Comparison of ENCODE assay signal across 8 mouse cellular contexts in the genomic region with DNA sequence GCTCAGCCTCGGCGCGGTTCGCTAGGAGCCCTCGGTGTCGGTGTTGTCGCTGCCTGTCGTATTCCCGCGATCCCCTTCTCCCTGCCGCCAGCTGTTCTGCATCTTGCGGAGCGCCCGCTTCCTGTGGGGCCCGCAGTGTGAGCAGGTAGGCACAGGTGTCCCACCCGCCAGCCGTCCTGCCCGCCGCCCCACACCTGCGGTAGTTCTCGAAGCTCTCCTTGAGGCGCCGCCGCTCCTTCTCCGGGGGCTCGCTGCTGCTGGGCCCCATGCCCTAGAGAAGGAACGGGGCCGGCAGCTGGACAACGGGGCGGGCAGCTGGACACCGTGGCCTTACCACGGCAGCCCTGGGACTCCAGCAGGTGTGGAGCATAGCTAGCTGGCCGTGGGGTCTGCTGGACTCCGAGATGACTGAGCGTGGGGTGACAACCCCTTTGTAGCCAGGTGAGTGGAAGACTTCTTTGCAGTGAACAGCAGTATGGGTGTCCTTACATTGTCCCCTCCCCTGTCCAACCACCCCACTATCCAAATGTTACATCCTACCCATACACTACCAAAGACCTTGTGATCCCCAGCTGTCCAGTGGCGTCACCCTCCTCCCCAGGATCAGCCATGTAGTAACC. TPM values are rescaled to one million over a fixed set of nuclear protein-coding genes. Genes with fewer than 3 reads are reported as not detected.
DNase-seq lines count a peak whose midpoint lies in the region; ATAC-seq lines count a peak whose summit lies in the region.

No protein-coding gene starts in this region.

- peak overlapping the region; percentile 78 for H3K9ac ChIP-seq in lung, embryonic 15.5 days
- H3K9ac ChIP-seq in embryonic facial prominence, embryonic 11.5 days (replicated peaks; ENCODE audit: low read length) = peak overlapping the region; percentile 95
- peak overlapping the region; percentile 98 for H3K9ac ChIP-seq in hindbrain, embryonic 14.5 days
- H3K9ac ChIP-seq in midbrain, embryonic 12.5 days (replicated peaks) = peak overlapping the region; percentile 95

- H3K27me3 ChIP-seq in lung, embryonic 15.5 days = no peaks in the 10 kb centered on the region
- no peaks in the 10 kb centered on the region for H3K27me3 ChIP-seq in embryonic facial prominence, embryonic 11.5 days (ENCODE audit: control insufficient read depth, insufficient read depth, low read length)
- no peaks in the 10 kb centered on the region for H3K27me3 ChIP-seq in hindbrain, embryonic 14.5 days (ENCODE audit: control insufficient read depth, insufficient read depth, low read length)
- H3K27me3 ChIP-seq in midbrain, embryonic 12.5 days = no peaks in the 10 kb centered on the region

- H3K36me3 ChIP-seq in lung, embryonic 15.5 days = peaks cover 20% of the 10 kb centered on the region; the same call in 1 of the 2 replicates
- peaks cover 6% of the 10 kb centered on the region for H3K36me3 ChIP-seq in embryonic facial prominence, embryonic 11.5 days (replicated peaks; ENCODE audit: control insufficient read depth, insufficient read depth, low read depth, low read length)
- peaks cover 28% of the 10 kb centered on the region for H3K36me3 ChIP-seq in hindbrain, embryonic 14.5 days (replicated peaks; ENCODE audit: control insufficient read depth, insufficient read depth)
- peaks cover 30% of the 10 kb centered on the region for H3K36me3 ChIP-seq in midbrain, embryonic 12.5 days

- peak overlapping the region; percentile 75 for H3K4me3 ChIP-seq in lung, embryonic 15.5 days
- H3K4me3 ChIP-seq in embryonic facial prominence, embryonic 11.5 days (ENCODE audit: low read depth, low read length) = peak overlapping the region; percentile 84
- H3K4me3 ChIP-seq in hindbrain, embryonic 14.5 days (replicated peaks; ENCODE audit: low read length) = peak overlapping the region; percentile 68
- H3K4me3 ChIP-seq in midbrain, embryonic 12.5 days = peak overlapping the region; percentile 84

- peak; percentile 21; the same call in 1 of the 2 replicates for ATAC-seq in lung, embryonic 15.5 days (ENCODE audit: borderline replicate concordance, extremely low read depth, low FRiP score, low TSS enrichment)
- ATAC-seq in embryonic facial prominence, embryonic 11.5 days (replicated peaks; ENCODE audit: insufficient number of reproducible peaks, low FRiP score, low TSS enrichment, low read depth) = peak; percentile 31
- peak; percentile 29; the same call in 1 of the 2 replicates for ATAC-seq in hindbrain, embryonic 14.5 days (ENCODE audit: low FRiP score)
- ATAC-seq in midbrain, embryonic 12.5 days (ENCODE audit: low FRiP score, low read depth) = peak; percentile 57

- peak; percentile 60 to 81 for DNase-seq in adrenal gland, adult (ENCODE audit: inconsistent age in 2 of 2, low spot score in 1 of 2)
- DNase-seq in adrenal gland, adult 8-10 months = no peak
- DNase-seq in lung, postnatal 14 days = no peak
- no peak for DNase-seq in embryonic facial prominence, embryonic 11.5 days (ENCODE audit: low spot score)
- no peak for DNase-seq in hindbrain, embryonic 14.5 days (ENCODE audit: low spot score)
- no peak for DNase-seq in yolk sac, embryonic 10.5 days (ENCODE audit: low spot score)

- H3K4me1 ChIP-seq in lung, embryonic 15.5 days = peaks cover 44% of the 10 kb centered on the region
- no peaks in the 10 kb centered on the region for H3K4me1 ChIP-seq in embryonic facial prominence, embryonic 11.5 days (ENCODE audit: control insufficient read depth, insufficient read depth, low read length)
- peaks cover 21% of the 10 kb centered on the region for H3K4me1 ChIP-seq in hindbrain, embryonic 14.5 days (replicated peaks; ENCODE audit: control insufficient read depth, insufficient read depth, low read length)
- peaks cover 28% of the 10 kb centered on the region for H3K4me1 ChIP-seq in midbrain, embryonic 12.5 days

- peak overlapping the region; percentile 97 for H3K4me2 ChIP-seq in lung, embryonic 15.5 days
- peak overlapping the region; percentile 98 for H3K4me2 ChIP-seq in embryonic facial prominence, embryonic 11.5 days (ENCODE audit: low read depth, low read length)
- peak overlapping the region; percentile 76 for H3K4me2 ChIP-seq in hindbrain, embryonic 14.5 days (replicated peaks)
- peak overlapping the region; percentile 91 for H3K4me2 ChIP-seq in midbrain, embryonic 12.5 days (replicated peaks)

- WGBS in lung, embryonic 15.5 days = 2% methylated on average over 36 of the region's 36 CpGs
- WGBS in embryonic facial prominence, embryonic 11.5 days = 3% methylated on average over 36 of the region's 36 CpGs
- 1% methylated on average over 36 of the region's 36 CpGs for WGBS in hindbrain, embryonic 14.5 days
- WGBS in midbrain, embryonic 12.5 days = 2% methylated on average over 36 of the region's 36 CpGs

- no peaks in the 10 kb centered on the region for H3K9me3 ChIP-seq in lung, embryonic 15.5 days
- H3K9me3 ChIP-seq in embryonic facial prominence, embryonic 11.5 days (replicated peaks; ENCODE audit: control insufficient read depth, low read length) = no peaks in the 10 kb centered on the region
- H3K9me3 ChIP-seq in hindbrain, embryonic 14.5 days (ENCODE audit: control insufficient read depth, low read length) = no peaks in the 10 kb centered on the region
- no peaks in the 10 kb centered on the region for H3K9me3 ChIP-seq in midbrain, embryonic 12.5 days

- H3K27ac ChIP-seq in lung, embryonic 15.5 days = peak overlapping the region; percentile 67
- H3K27ac ChIP-seq in embryonic facial prominence, embryonic 11.5 days (replicated peaks; ENCODE audit: low read depth, low read length) = no peak overlapping the region
- H3K27ac ChIP-seq in hindbrain, embryonic 14.5 days = peak overlapping the region; percentile 90
- H3K27ac ChIP-seq in midbrain, embryonic 12.5 days (replicated peaks) = peak overlapping the region; percentile 60

RNA-seq across cellular contexts. Expression of a gene that starts 0.5 kb away (rescaled TPM):
- total RNA-seq in adrenal gland, adult 8-10 months (2022) = 10 to 100 TPM; 21.0 to 23.8 (median 21.9) TPM
- polyA plus RNA-seq in lung, embryonic 15.5 days (2015; fragmentation: Nextera tagmentation; extraction: Ambion mirVana) = 25.5 and 27.3 TPM in 2 replicates
- 25.1 and 29.8 TPM in 2 replicates for polyA plus RNA-seq in embryonic facial prominence, embryonic 11.5 days (2014; fragmentation: Nextera tagmentation; extraction: Ambion mirVana)
- 27.7 and 28.3 TPM in 2 replicates for polyA plus RNA-seq in hindbrain, embryonic 14.5 days (2014; fragmentation: Nextera tagmentation; extraction: Ambion mirVana)
- 34.4 and 35.2 TPM in 2 replicates for polyA plus RNA-seq in midbrain, embryonic 12.5 days (2016; fragmentation: Nextera tagmentation; extraction: Ambion mirVana)

RNA-seq across cellular contexts. Expression of a gene that starts 8.3 kb away (rescaled TPM):
- total RNA-seq in adrenal gland, adult 8-10 months (2022) = 1 to 10 TPM; 1.1 to 3.4 (median 2.2) TPM
- 1.7 and 3.0 TPM in 2 replicates for polyA plus RNA-seq in lung, embryonic 15.5 days (2015; fragmentation: Nextera tagmentation; extraction: Ambion mirVana)
- 0.40 and 0.41 TPM in 2 replicates for polyA plus RNA-seq in embryonic facial prominence, embryonic 11.5 days (2014; fragmentation: Nextera tagmentation; extraction: Ambion mirVana)
- 1.9 and 2.1 TPM in 2 replicates for polyA plus RNA-seq in hindbrain, embryonic 14.5 days (2014; fragmentation: Nextera tagmentation; extraction: Ambion mirVana)
- polyA plus RNA-seq in midbrain, embryonic 12.5 days (2016; fragmentation: Nextera tagmentation; extraction: Ambion mirVana) = 2.0 and 2.1 TPM in 2 replicates

RNA-seq across cellular contexts. Expression of a gene that starts 28.1 kb away (rescaled TPM):
- 10 to 100 TPM; 24.7 to 68.1 (median 42.8) TPM for total RNA-seq in adrenal gland, adult 8-10 months (2022)
- 23.1 and 30.0 TPM in 2 replicates for polyA plus RNA-seq in lung, embryonic 15.5 days (2015; fragmentation: Nextera tagmentation; extraction: Ambion mirVana)
- 17.9 and 18.6 TPM in 2 replicates for polyA plus RNA-seq in embryonic facial prominence, embryonic 11.5 days (2014; fragmentation: Nextera tagmentation; extraction: Ambion mirVana)
- polyA plus RNA-seq in hindbrain, embryonic 14.5 days (2014; fragmentation: Nextera tagmentation; extraction: Ambion mirVana) = 25.4 and 29.3 TPM in 2 replicates
- 36.9 and 41.5 TPM in 2 replicates for polyA plus RNA-seq in midbrain, embryonic 12.5 days (2016; fragmentation: Nextera tagmentation; extraction: Ambion mirVana)

RNA-seq across cellular contexts. Expression of a gene that starts 36.7 kb away (rescaled TPM):
- 100 to 1,000 TPM in 3 of 4 experiments, 10 to 100 TPM in 1; 97.8 to 120 (median 110) TPM for total RNA-seq in adrenal gland, adult 8-10 months (2022)
- polyA plus RNA-seq in lung, embryonic 15.5 days (2015; fragmentation: Nextera tagmentation; extraction: Ambion mirVana) = 107 and 117 TPM in 2 replicates
- polyA plus RNA-seq in embryonic facial prominence, embryonic 11.5 days (2014; fragmentation: Nextera tagmentation; extraction: Ambion mirVana) = 130 and 132 TPM in 2 replicates
- polyA plus RNA-seq in hindbrain, embryonic 14.5 days (2014; fragmentation: Nextera tagmentation; extraction: Ambion mirVana) = 134 and 141 TPM in 2 replicates
- polyA plus RNA-seq in midbrain, embryonic 12.5 days (2016; fragmentation: Nextera tagmentation; extraction: Ambion mirVana) = 169 and 170 TPM in 2 replicates

RNA-seq across cellular contexts. Expression of a gene that starts 36.7 kb away (rescaled TPM):
- total RNA-seq in adrenal gland, adult 8-10 months (2022) = 100 to 1,000 TPM; 138 to 155 (median 142) TPM
- polyA plus RNA-seq in lung, embryonic 15.5 days (2015; fragmentation: Nextera tagmentation; extraction: Ambion mirVana) = 95.2 and 99.7 TPM in 2 replicates
- 100 and 103 TPM in 2 replicates for polyA plus RNA-seq in embryonic facial prominence, embryonic 11.5 days (2014; fragmentation: Nextera tagmentation; extraction: Ambion mirVana)
- 76.8 and 81.6 TPM in 2 replicates for polyA plus RNA-seq in hindbrain, embryonic 14.5 days (2014; fragmentation: Nextera tagmentation; extraction: Ambion mirVana)
- 126 and 128 TPM in 2 replicates for polyA plus RNA-seq in midbrain, embryonic 12.5 days (2016; fragmentation: Nextera tagmentation; extraction: Ambion mirVana)

Comparison
In these comparisons a context has a peak if more than half of its experiments do, and no peak if none do; other contexts are left out.
1. DNase-seq: peak in adrenal gland, adult (2 of 2); none in adrenal gland, adult 8-10 months (single experiment), lung, postnatal 14 days (single experiment), embryonic facial prominence, embryonic 11.5 days (single experiment), hindbrain, embryonic 14.5 days (single experiment) and yolk sac, embryonic 10.5 days (single experiment).
2. Peak in every context shown above with its lines, with median percentiles within 50 percentile points of each other: ATAC-seq, H3K4me2 ChIP-seq, H3K4me3 ChIP-seq and H3K9ac ChIP-seq.